Mouse (Mus musculus) thymus, postnatal 0 days (tissue): ENCODE data around the gene Xrcc4. TPM values are rescaled to one million over a fixed set of nuclear protein-coding genes. Genes with fewer than 3 reads are reported as not detected.
"Not testable (repeated sequence)": the region's sequence is repeated elsewhere in the genome, so short reads cannot be mapped to it uniquely, and the experiment has no call there.

Experiments
- DNase-seq: peaks from one replicate; pipeline ENCODE4 v3.0.0-alpha.2; 2015; ENCODE audit warnings: low spot score
- polyA plus RNA-seq: library from polyadenylated mRNA; unstranded; fragments of >200 nt; fragmentation: Nextera tagmentation; extraction: Ambion mirVana; gene quantifications from 2 replicates; pipeline ENCODE4 v1.2.1, GENCODE M21; 2015

Gene Xrcc4
- 23.2 and 23.5 TPM in 2 replicates for polyA plus RNA-seq

DNA sequence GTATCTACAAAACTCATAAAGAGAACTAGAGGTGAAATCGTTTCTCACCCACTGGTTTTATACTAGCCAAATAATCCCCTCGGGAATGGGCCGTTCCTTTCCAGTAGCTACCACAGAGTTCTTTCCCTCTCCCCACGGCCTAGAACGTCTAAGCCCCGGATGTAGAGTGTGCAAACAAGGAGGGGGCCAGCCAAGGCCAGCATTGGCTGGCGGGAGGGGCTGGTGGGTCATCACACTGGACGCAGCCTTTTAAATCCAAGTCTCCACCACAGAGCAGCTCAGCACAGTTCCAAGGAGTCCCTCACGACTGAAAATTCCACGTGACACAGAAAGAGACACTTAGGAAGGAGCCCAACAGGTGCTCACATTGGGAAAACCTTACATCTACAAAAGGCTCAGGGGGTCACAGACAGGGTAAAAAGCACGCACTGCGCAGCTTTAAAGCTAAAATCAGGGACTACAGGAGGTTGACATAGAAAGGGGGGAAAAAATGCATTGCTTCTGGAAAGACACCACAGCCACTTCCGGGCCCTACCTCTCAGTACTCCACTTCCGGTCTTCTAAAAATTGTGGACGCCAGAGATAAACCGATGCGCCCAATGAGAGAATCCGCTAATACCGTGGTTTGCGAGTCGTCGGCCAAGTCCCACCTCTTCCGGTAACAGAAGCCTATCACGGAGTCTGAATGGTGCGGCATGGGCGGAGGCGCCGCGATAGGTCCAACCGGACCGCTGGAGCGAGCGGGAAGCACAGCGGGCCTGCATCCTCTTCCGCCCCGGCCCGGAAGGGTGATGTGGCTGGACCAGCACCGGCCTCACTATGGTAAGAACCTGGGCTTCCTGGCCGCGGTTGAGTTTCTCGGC is at the start of gene Xrcc4, which contains the start of gene Tmem167:
Gene Xrcc4 (minus strand): TSS at position 647 of the 863 bp plus-strand sequence.
Gene Tmem167 (plus strand): TSS at position 162 of the 863 bp plus-strand sequence.
- DNase-seq, result peak; percentile 90

DNA sequence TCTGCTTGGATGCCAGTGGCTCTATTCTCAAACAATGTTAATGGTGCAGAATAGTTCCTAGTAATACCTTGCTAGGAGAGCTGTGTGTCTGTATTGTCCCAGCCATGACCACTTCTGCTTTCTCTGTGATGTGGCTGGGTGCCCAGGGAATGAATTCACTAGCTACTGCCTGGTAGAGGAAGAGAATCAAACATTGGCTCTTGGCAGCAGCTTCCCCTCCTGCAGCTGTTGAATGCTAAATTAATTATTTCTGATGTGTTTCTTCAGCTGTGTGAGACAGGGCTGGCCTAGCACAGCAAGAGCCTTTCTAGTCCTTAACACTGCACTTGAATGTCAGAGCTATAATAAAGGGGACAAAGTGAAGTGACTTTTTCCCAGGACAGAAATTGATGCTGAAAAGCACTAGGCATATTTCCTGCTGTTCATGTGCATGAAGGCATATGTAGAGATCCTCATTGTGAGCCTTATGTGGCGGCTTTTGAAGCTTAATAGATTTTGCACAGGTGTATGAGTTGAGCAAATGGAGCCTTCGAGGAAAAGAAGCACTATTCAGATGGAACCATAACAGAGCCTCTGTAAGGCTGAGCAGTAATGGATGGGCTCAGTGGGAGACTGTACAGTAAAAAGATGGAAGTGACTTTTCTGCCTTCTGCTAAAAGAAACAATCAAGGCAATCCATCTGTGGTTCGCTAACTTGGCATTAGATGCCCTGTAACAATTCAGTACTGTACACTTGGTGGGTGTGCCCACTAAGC is 46.9 kb upstream of the Xrcc4 start:
- no peak for DNase-seq

DNA sequence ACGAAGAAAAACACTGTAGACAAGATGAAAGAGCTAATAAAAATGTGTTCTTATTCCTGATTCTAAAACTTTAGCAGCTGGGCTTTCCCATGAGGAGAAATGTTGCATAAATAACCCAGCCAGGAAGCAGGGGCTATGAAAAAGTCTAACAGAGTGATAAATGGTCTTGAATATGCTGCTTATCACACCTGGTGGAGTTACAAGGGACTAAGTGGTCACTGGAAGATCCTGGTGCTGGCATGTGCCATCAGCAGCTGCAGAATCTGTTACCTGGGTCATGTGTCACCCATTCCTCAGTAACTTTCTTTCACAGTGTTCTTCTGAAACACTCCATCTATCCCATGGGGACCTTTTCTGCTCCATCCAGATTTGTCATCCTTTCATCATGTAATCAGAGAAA is 22.3 kb upstream of the Xrcc4 start:
- no peak for DNase-seq

DNA sequence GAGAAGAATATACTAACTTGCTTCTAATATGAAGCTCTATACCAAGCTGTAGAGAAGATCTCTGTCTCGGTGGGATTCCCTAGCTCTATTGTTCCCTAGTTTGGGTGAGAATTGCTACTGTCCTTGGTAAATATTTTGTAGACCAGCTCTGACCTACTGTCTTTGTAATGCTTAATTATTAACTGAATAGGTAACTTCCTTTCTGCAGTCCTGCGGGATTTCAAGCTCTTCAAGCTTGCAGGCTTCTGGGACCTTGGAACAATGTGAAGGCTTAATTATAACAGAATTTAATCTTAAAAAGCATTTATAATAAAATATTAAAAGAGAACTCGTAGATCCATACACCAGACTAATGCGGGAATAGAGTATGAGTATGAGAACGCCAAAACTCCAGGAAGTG is 19.3 kb upstream of the Xrcc4 start:
- DNase-seq, result not testable (repeated sequence)

DNA sequence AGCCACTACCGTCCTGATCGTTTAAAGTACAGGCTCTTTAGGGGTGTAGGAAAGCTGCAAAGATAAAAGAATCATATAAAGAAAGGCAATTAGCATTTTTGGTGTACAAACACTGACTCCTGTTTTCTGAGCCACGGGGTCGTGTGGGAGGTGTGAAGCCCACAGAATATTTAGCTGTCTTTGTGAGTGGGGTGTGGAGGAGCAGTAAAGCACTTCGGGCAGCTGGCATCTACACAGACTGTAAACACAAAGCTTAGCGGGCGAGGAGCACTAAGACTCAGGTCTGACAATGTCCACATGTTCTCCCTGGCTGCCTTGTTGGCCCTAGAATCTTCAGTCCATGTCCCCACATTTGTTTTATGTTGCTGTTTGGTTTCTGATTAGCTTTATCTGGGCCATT is 16.7 kb upstream of the Xrcc4 start:
- DNase-seq, result no peak

DNA sequence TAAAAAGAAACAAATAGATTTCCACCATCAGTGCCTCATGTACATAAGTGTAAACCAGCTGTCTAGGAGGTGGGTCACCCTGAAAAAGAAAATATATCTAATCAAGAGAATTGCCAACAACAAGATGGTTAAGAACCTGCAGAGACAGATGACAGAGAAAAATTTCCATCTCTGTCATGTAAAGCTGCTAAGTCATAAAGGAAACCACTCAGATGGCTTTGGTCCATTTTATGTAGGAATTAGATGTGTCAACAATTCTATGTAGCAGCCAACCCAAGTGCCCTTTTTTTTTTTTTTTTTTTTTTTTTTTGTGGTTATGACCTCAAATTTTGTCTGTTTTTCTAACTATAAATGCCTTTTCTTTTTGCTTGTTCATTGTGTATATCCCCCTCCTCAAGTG is 12.1 kb upstream of the Xrcc4 start:
- DNase-seq, result no peak

DNA sequence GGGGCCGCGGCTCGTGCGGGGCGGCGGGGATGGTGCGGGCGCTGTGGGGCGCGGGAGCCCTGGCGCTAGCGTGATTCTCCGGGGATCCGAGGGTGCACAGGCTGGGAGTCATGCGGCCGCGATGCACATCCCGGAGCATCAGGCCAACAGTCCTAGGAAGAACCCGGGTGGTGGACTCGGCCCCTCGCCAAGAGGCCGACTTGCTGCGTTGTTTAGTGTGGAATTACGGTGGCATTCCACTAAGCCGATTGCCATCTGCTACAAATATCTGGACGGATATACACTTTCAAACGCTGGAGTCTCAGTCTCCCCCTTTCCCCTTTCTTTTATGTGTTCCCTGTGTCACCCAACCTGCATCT is 396 bp upstream of the Xrcc4 start:
- DNase-seq, result no peak

DNA sequence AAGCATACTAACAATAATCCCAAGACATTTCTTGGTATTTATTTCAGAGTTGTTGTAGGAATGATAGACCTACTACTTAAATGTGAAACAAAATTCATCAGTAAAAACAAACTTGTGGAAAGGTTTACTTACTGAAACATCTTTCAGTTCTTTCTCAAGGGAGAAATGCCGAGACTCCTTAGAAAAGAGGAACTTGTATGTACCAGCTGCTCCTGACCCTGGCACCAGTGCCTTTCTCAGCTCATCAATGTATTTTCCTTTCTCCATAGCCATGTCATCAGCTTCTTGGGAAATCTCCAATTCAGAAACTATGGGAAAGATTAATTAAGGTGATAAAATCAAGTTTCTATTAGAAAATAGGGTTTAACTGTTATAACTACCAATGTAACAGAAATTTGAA is 27.5 kb downstream of the Xrcc4 start:
- DNase-seq, result no peak

DNA sequence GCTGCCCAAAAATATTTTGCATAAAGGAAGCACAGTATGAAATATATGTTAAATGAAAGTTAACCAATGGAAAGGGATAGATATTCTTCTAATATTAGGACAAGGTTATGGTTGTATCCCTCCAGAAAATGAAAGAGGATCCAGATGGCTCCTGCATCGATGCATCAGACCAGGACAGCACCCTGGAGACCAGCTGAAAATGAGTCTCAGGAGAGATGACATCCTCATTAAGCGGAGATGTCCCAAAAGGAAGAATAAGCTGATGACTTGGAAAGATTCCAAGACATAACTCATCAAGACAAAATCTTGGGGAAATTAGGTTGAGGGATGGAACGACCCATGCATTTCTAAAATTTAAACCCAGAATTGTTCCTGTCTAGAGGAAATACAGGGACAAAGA is 37.0 kb downstream of the Xrcc4 start:
- no peak for DNase-seq

DNA sequence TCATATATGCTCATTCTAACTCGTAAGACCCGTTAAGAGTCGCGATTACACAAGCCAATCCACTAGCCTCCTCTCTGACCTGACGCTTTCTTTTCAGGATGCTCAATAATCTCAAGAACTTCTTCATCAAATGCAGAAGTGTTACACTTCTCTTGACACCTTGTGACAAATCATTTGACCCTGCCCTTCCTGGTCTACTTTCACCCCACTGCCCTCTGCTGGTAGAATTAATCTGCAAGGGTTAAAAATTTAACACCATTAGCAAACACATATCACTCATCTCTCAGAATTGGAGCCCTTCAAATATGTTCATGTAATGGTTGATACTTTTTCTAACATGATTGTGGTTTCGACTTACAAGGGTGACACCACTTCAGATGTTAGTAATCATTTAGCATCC is 37.7 kb downstream of the Xrcc4 start:
- DNase-seq, result peak; percentile 3

DNA sequence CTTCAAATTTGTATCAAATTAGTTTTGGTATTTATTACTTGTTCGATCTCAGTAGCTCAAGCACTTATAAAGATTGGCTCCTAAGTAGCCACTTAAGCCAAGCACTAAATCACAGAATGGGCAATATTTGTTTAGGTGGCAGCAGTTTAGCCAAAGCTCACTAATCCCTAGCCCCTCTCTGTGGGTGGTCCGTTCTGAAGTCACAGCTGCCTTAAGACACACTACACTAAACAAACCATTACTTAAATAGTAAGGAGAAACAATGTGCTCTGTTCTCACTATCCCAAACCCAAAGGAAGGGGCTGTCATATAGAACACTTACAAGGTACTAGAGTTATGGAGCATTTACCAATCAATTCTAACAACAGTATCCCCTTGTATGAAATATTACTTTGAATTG is 49.8 kb downstream of the Xrcc4 start:
- DNase-seq, result no peak

DNA sequence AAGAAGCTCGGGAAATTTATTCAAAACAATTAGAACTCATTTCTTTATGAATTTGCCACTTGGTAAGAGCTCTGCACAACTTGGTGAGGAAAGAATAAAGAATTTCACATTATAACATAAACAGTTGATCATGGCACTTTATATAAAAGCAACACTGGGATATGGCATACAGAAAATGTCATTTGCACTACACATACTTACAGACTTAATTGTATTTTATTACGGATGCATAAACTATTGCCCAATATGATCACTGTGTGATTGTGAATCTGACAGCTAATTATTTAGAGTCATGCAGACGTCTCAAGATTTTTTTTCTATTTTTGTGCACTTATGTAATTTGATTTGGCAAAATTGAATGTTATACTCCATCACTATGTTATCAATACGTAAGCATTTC is 56.4 kb downstream of the Xrcc4 start:
- no peak for DNase-seq

DNA sequence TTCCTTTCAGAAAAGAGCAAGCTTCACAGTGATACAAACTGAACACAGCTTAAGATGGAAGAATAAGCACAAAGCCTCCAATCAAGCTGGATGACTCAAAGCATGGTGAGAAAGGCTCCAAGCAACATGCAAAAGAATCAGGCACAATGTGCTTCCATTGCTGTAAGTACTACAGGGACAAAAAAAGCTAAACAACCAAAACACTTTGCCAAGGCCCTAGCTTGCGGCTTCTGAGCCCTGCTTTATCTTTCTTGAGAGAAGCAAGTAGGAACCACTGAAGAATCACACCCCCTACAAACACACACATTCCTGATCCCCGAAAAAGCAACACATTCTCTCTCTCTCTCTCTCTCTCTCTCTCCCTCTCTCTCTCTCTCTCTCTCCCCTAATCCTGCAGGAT is 56.9 kb downstream of the Xrcc4 start:
- DNase-seq, result no peak

DNA sequence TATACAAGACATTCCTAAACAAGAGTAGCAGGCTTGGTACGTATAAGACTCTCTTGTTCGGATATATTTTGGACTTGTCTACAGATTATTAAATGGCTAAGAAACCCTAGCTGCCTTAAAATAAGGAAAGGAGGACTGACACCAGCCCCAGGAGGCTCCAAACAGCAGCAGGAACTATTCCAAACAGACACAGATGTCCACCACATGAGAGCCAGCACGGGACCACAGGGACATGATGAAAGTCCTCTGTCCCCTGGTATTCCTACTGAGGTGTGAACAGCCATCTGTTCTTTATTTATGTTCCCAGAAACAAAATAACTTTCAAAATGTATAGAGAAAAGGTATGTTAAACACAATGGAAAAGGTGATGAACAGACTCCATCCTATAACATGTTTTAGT is 58.5 kb downstream of the Xrcc4 start:
- no peak for DNase-seq

DNA sequence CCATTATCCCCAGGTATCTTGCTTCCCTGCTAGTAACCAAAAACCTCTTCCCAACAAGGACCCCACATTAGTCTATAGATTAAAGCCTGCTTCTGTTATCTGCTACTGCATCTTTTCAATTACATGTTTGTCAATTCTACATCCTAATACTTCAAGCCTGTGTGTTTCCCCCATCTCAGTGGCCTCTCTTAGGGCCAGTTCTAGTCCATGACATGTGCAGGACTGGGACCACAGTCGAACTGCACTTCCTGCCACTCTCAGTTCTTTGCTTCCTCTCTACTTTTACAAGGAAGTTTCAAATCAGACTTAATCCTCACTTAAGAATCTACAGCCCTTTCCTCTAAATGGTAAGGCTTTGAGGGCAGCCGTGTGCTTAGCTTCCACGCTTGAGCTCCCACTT is 76.8 kb downstream of the Xrcc4 start:
- DNase-seq, result no peak

DNA sequence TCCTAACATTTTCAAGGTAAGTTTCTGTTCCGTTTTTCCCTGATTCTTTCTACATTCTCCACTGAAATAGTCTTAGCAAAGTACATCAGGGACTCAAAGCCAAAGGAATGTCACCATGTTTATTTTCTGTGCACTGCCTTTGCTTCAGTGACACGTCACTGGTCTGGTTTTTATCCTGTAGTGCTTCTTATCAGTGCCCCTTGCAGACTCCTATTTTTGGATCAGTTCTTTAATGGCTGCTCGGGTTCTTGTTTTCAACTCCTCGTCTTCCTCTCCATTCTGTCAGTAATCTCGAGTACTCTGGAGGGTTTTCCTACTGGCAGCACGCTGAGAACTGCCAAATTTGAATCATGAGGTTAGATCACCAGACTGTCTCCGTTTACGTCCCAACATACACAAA is 77.2 kb downstream of the Xrcc4 start:
- no peak for DNase-seq

DNA sequence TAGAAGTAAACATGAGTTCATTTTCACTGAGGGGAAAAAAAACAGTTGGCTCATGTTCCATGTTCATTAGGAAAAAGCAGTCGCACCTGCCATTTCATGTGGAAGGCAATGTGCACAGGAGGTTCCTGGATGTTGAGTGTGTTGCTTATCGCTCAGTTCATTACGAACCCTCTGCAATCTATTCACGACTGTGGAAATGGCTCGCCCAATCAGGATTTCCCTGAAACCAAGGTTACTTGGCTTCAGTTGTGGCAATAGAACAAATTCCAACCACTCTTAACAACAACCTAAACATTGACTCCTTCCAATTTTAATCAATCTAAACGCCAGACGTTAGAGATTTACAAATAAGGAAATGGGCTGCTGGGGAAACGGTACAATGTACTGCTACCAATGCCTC is 78.3 kb downstream of the Xrcc4 start:
- DNase-seq, result no peak

DNA sequence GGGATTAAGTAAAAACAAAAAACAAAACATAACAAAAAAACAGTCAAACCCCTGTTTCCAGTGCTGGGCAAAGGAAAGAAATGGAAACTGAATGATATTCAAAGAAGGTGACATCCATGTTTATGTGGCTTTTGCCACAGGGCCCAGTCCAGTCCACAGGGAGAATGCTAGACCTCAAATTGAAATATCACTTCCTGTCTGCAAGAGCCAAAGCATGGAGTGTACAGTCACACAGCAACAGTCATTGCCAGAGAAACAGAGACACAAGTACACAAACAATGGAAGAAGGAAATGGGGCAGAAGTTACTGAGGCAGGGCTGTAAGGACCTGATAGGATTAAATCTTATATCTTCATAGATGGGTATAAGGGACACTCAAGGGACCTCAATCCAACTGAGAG is 79.6 kb downstream of the Xrcc4 start:
- DNase-seq, result no peak

DNA sequence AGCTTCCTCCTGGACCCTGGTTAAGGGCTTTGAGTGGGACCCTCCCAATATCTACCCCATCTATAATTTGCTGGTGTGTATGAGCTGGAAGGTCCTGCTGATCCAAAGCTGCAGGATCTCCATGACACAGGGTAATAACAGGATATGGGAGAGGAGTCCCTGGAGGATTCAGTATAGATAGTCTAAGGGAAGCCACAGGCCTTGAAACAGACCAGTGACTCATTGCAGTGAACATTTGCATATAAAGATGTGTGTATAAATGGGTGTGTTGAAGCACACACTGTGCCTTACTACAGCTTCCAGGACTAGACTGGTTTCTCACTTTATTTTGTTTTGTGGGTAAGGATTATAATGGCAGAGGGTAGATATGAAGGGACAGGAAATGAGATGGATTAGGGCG is 83.8 kb downstream of the Xrcc4 start:
- no peak for DNase-seq

DNA sequence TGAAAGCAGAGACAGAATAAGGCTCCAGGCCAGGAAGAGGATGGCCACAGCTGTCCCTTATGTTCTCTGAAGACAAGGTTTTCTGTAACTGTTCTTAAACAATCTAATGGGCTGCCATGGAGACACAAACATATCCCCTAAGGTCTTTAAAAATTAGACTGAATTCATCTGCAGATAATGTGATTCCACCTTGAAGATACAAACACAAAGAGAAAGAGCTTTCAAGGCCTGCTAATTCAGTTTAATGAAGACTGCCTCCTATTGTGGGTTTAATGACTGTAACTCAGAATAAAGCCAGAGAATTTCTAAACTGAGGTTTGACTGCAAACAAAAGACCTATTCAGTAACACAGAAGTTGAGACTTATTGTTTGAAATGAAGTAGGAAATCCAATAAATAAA is 91.9 kb downstream of the Xrcc4 start:
- DNase-seq, result no peak

DNA sequence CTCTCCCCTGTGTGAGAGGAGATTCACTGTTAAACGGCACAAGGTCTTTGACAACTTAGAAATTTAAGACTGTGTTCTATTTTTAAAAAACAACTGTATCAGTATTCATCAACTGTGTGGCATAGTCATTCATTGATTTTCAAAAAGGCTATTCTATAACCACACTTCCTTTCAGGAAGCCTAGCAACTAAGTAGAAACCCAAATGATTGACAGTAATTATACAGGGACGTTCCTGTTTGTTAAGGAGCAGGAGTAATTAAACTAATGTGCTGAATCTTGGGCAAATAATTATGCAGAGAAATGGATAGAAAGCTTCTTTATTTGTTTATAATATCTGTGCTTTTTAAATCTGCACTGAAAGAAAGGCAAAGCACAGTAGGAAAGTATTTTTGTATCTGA is 103.3 kb downstream of the Xrcc4 start:
- DNase-seq, result no peak

DNA sequence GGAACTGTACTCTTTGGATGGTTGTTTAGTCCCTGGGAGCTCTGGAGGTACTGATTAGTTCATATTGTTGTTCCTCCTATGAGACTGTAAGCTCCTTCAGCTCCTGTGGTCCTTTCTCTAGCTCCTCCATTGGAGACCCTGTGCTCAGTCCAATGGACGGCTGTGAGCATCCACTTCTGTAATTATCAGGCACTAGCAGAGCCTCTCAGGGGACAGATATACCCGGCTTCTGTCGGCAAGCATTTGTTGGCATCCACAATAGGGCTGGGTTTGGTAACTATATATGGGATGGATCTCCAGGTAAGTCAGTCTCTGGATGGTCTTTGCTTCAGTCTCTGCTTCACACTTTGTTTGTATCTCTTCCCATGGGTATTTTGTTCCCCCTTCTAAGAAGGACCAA is 118.5 kb downstream of the Xrcc4 start:
- DNase-seq, result no peak

DNA sequence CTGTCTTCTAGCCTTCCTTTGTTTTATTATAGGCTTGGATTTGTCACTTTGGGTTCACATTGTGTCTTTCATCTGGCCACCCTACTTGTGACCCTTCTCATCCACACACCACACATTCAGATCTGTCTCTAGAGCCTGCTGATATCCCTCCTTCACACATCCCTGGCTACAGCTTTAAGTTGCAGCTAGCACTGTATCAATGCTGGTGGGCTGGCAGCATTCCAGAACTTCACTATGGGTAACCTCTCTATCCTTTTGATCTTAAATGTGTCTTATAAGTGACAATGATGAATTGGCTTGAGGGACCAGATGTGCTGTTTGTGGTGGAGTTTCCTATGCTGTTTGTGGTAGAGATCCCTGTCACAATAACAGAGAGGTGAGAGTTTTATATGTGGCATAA is 120.7 kb downstream of the Xrcc4 start:
- no peak for DNase-seq
